Mouse (Mus musculus) gastrocnemius, adult 8-10 months (tissue): ENCODE measurements around the gene Pgs1. TPM values are rescaled to one million over a fixed set of nuclear protein-coding genes. Genes with fewer than 3 reads are reported as not detected.

Experiments used
- DNase-seq, 2 experiments: peaks; one replicate each; pipeline ENCODE4 v3.0.0; 2022; ENCODE audit warnings: low spot score in 2 of 2
- total RNA-seq, 4 experiments: library from RNA; stranded (reverse); gene quantifications; 2 replicates each; pipeline ENCODE4 v1.2.4; 2022

The Pgs1 gene
- total RNA-seq, 4 experiments from 2014 or later: 16.9 to 23.0 (median 19.1) TPM

DNA sequence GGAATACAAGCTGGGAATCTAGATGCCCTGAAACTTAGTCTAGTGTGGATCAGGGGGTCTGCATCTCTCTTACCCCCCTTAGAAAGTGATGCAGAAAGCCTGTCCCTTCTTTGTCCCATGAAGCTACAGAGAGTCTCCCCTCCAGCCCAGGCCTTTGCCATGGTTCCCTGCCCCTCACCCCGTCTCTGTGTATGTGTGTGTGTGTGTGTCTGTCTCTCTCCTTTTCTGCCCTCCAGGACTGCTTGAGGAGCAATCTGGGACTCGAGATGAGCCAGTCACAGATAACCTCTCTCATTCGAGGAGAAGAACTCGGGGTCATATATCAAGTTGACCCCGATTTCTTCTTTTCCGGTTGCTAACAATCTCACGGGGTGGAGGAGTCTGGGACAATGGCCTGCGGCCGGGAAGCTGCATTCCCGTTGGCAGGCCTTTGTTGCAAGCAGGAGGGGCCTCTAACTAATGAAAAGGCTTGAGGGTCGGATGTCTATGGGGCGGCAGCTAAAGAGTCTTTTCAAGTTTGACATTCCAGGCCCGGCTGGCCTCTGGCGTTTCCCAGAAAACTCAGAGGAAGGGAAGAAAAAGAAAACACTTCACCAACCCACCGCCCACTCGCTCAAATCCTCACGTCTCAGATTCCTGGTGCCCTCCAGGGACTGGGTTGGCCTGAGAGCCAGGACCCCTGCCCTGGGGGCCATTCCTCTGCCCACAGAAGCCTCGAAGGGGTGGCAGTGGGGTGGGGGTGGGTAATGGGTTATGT is 10.7 kb upstream of the Pgs1 start:
- no peak for DNase-seq

GRCm38 (mm10) chr11:117976081-117976582 is 10.0 kb upstream of the Pgs1 start:
- DNase-seq: peak in 1 of 2 experiments; percentile 55

DNA sequence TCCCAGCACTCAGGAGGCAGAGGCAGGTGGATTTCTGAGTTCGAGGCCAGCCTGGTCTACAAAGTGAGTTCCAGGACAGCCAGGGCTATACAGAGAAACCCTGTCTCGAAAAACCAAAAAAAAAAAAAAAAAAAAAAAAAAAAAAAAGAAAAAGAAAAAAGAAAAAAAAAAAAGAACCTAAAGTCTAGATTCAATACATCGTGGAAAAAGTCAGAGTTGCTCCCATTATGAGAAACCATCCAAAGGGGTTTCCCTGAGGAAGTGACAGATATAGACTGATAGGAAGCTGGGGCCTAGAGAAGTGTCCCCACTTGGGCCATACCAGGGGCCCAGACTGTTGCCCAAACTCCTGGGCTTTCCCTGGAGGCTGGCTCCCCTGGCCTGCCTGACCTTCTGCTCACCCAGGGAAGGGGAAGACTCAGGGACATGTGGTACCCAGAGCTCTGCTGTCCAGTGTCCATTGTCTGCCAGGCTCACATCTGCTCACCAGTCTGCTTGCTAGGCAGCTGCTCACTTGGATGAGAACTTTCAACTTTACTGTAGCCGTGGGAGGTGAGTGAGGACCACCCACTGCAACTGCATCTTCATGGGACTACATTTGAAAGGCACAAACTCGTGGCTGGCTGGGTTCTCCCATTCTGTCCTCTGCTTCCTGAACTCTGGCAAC is 8.3 kb upstream of the Pgs1 start:
- no peak for DNase-seq

GRCm38 (mm10) chr11:117979388-117979787 is 6.7 kb upstream of the Pgs1 start:
- no peak for DNase-seq

- no peak for DNase-seq
These were observed 3.7 kb upstream of the Pgs1 start for GRCm38 (mm10) chr11:117982426-117982825.

GRCm38 (mm10) chr11:117983770-117984169 is 2.3 kb upstream of the Pgs1 start:
- no peak for DNase-seq

DNA sequence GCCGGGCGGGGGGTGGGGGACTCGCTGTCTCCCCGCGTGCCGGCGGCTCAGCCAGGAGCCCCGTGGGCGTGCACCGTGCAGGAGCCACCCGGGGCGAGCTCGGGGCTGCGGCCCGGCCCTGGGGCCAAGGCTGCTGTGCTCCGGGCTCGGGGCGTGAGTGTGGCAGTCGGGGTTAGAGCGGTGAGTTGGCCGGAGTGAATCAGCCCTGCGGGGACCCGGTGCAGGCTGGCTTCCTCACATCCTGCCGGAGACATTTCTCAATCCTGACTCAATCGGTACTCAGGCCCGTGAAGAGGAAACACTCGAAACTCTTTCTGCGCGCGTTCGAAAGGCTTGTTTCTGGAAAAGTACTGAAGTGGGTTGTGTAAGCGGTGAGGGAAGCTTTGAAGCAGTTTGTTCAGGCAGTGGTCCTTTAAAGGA is 950 bp downstream of the Pgs1 start:
- DNase-seq: no peak

GRCm38 (mm10) chr11:117987968-117988367 is 1.9 kb downstream of the Pgs1 start:
- no peak for DNase-seq

DNA sequence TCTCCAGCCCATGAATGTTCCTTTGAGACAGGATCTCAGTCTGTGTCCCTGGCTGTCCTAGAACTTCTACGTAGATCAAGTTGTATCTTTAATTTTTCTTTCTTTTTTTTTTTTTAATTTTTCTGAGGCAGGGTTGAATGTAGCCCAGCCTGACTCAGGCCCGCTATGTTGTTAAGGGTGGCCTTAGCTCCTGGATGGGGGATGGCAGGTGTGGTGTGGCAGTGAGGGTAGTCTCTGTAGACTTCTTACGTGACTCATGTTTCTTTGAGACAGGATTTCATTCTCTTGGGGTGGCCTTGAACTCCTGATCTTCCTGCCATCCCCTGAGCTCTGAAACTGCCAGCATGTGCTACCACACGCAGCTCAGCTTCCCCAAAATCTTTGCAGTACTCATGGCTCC is 3.1 kb downstream of the Pgs1 start:
- DNase-seq: no peak

DNA sequence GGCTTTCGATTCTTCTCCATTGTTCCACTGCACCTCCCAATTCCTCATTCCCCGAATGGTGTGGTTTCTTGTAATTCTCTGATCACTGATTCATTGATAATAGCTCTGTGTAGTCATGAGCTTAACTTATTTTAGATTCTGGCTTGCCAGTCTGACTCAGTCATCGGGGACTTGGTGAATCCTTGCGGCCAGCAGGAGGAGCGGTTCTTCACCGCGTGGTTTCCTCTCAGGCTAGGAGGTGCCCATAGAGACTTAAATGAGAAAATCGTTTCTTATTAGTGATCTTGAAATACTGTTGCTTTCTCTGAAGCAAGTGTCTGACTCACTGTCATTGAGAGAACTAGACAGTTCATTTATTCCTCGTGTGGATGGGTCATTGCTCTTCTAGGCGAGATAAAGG is 3.8 kb downstream of the Pgs1 start:
- no peak for DNase-seq

GRCm38 (mm10) chr11:117991502-117992470 is 5.7 kb downstream of the Pgs1 start:
- DNase-seq: no peak

- DNase-seq: no peak
These were observed 7.4 kb downstream of the Pgs1 start for GRCm38 (mm10) chr11:117993190-117994175.

GRCm38 (mm10) chr11:117994250-117995057 is 8.4 kb downstream of the Pgs1 start:
- no peak for DNase-seq

- DNase-seq: no peak
These were observed 9.2 kb downstream of the Pgs1 start for GRCm38 (mm10) chr11:117995255-117995654.

DNA sequence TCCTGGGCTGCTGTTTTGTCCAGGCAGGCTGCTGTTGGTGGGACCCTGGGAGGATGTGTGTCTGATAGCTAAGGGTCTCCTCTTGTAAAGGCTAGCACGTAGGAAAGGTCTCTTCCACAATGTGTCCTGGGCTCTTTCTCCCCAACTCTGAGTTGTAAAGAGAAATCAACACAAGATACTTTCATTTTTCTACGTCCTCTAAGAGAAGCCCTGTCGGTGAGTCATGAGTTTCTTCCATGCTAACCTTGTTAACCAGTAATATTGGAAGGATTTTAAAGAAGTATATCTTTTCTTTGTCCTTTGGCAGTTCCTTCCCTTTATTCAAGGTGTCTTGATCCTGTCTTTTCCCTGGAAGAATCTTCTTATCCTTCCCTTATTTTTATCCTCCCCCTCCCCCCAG is 9.6 kb downstream of the Pgs1 start:
- DNase-seq: no peak

- DNase-seq: no peak
These were observed 10.0 kb downstream of the Pgs1 start for GRCm38 (mm10) chr11:117996066-117996465.

- DNase-seq: no peak
These were observed 11.0 kb downstream of the Pgs1 start for GRCm38 (mm10) chr11:117997085-117997484.

DNA sequence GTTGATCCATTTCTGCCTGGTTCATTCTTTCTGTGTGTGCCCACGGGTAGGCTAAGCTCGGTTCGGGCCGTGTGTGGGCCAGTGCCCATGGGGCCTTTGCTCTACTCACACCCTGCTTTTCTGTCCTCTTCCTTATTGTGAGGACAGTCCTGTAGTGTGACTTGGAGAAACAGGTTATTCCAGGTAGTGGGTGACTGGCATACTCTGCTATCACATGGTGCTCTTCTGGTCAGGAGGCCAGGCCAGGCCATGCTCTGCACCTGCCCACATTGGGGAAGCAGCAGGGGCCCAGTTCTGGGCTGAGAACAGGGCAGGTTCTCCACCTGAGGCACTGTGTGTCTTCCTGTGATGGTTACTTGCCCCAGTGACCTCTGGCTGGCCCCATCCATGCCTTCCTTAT is 12.3 kb downstream of the Pgs1 start:
- no peak for DNase-seq

- DNase-seq: no peak
These were observed 13.3 kb downstream of the Pgs1 start for GRCm38 (mm10) chr11:117999260-117999934.
